Mouse (Mus musculus) frontal cortex, postnatal 10 days (tissue): ENCODE results near the gene Dnm2.
"Not testable (repeated sequence)": the region's sequence is repeated elsewhere in the genome, so short reads cannot be mapped to it uniquely, and the experiment has no call there.

Experiments
- DNase-seq, 2 experiments: peaks; one replicate each; pipeline ENCODE4 v3.0.0; 2022; ENCODE audit warnings: low spot score in 2 of 2, mixed read lengths in 1 of 2

Gene Dnm2

DNA sequence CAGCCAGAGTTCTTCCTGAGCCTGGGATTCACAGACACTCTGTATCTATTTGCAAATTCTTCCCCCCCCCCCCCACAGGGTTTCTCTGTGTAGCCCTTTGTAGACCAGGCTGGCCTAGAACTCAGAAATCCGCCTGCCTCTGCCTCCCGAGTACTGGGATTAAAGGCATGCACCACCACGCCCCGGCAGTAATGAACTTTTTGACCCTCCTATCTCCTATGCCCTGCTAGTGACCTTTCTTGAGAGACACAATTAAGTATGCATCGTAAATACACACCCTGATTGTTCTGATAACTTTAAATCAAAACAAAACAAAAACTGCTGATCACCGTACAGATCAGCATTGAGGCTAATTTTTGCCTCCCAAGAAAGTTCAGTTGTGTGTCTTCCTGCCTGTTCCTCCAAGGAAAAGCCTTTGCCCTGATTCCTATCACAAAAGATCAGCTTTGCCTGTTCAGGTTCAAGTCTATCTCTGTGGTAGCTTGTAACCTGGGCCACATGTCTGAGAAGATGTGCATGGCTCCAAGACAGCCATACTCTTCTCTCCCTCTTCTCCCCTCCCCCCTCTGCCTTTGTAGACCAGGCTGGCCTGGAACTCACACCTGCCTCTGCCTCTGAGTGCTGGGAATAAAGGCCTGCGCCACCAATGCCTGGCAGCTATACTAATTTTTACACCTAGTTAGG lies 31.7 kb downstream of the Dnm2 start:
- DNase-seq, result no peak

DNA sequence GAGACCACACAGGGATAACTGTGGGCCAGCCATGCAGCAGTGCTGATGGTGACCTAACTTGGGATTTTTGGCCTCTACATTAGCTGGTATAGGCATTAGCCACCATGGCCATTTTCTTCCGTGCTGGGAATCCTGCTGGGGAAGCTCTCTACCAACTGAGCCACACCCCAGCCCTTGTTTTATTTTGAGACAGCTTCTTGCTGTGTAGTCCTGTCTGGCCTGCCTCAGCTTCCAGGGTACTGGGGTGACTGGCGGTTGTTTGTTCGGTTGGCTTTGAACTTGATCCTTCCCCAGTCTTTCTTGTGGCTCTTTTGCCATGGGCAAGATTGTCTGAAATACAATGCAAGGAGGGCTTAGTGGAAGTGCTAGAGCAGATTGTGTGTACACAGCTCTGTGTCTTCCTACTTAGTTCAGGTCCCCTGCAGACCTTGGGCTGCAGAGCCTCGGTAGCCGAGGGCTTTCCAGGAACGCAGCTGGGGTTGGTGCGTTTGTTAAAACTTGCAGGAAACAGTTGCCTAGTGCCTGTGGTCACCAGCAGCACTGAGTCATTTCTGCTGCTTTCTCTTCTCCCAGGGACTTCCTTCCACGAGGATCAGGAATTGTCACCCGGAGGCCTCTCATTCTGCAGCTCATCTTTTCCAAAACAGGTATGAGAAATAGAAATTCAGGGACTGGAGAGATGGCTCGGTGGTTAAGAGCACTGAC lies 32.4 kb downstream of the Dnm2 start:
- no peak for DNase-seq

DNA sequence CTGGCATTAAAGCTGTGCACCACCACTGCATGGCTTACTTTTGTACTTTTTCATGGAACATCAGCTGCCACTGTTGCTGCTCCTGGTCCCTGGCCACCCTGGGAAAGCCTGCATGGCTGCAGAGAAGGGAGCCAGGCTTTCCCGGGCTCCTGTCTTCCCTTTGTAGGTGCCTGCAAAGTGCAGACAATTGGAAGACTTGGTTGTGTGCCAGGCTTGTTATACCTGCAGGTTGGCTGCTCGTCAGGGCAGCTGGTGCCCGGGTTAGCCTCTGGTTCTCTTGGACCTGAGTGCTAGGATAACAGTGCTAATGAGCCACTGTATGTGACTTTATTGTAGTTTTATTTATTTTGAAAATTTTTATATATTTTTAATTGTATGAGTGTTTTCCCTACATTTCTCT lies 34.1 kb downstream of the Dnm2 start:
- no peak for DNase-seq

DNA sequence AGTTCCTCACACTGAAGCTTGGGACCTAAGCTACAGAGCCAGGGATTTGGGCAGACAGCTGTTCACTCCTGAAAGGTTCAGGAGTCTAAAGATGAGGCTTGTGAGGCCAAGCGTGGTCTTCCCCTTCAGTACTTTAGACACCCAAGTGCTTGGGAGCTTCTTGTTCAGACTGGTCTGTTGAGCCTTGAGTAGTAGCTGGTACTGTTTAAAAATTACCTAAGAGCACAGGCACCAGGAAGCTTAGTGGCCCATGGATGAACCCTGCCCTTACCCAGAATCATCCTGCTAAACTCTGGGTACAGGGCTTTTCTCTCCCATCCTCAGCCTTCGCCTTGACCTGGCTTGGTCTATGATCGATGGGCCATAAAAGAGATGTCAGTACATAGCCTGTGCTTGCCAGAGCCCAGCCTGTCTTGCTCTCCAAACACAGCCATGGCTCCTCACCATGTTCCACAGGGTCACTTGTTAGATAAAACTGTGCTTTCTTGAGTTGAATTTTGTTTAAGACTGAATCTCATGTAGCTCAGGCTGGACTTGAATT lies 35.8 kb downstream of the Dnm2 start:
- DNase-seq, result no peak

DNA sequence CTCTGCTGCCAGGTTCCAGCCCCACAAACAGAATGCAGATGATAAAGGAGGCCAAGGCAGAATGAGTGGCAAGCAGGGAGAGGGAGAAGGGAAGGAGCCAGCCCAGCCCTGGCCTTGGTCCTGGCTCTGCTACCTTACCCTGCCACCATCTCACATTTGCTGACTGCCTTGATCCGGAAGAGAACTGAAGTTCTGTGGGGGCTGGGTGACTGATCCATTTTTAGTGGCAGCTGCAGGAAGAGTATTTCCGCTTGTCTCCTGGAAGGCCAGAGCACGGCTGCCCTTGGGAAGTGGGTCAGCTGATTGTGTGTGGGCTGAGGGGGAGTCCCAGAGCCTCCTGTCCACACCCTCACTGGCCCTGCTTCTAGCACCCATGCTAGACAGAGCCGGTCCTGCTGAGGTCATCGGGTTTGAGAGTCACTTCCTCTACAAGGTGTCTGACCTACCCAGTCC lies 38.5 kb downstream of the Dnm2 start:
- peak; percentile 31 to 41 for DNase-seq

DNA sequence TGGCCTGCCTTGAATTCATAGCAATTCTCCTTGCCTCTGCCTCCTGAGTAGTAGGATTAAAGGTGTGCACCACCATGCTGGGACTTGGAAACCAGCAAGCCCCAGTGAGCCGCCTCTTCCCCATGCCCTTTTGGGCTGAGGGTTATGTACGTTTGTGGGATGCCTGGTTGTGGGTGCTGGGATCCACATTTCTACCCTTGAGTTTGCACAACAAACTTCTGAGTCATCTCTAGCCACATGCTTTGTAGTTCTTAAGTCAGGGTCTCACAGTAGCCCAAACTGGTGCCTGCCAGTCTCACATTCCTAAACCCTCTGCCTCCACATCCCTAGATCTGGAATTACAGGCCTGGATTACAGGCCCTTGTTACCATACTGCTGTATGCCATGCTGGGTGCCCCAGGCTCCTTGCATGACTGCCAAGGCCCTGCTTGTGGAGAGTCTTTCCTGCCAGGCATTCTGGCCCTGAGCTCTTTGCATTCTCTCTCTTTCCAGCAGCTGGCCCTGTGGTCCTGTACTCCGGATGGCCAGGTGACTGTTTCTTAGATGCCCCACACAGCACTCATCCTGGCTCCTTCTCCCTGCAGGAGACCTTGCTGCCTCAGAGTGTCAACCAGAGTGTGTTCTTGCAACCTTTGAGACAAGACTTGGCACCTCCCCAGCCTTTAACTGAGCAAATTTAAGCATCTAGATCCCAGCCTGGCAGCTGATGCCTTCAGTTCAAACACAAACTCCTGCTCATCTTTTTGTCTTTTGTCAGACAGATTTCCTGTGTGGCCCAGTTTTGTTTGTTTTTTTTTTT lies 39.3 kb downstream of the Dnm2 start:
- DNase-seq, result no peak

DNA sequence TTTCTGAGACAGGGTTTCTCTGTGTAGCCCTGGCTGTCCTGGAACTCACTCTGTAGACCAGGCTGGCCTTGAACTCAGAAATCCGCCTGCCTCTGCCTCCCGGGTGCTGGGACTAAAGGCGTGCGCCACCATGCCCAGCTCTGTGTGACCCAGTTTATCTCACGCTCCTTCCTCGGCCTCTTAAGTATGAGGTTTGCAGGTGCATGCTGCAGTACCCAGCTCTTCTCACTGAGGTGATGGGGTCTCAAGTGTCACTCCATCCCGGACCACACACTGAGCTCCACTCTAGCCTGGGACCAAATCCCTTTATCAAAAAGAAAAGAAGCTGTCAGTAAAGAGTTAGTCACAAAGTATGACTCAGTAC lies 39.8 kb downstream of the Dnm2 start:
- not testable (repeated sequence) for DNase-seq

DNA sequence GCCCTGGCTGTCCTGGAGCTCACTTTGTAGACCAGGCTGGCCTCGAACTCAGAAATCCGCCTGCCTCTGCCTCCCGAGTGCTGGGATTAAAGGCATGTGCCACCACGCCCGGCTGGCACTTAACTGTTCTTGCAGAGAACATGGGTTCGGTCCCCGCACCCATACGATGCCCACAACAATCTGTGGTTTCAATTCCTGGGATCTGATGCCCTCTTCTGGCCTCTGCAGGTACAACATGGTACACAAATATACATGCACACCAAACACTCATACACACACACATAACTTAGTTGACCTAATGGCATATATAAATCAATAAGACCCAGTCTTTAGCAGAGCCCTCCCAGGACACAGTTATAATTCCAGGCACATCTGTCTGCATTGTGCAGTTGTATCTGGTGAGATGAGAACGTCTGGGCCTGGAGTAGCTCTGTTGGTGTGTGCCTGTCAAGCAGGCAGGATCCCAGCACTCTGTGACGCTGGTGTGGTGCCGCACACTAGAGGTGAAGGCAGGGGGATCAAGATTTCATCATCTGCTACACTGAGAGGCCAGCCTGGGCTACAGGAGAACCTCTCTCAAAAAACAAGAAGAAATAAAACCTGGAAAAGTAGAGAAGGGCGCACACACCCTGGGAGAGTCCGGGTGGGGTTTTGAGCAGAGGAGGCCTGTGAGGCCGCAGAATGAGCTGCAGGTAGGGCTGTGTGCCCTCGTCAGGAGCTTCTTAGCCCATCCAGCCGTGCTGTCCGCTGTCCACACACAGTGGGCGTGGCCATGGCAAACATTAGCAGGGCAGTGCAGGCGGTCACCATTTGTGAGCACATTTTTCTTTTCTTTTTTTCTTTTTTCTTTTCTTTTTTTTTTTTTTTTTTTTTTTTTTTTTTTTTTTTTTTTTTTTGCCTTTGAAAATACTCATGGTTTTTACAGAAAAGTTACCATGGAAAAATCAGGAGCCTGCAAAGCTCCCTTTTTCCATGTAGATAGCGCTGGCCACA lies 44.6 kb downstream of the Dnm2 start:
- DNase-seq, result no peak

DNA sequence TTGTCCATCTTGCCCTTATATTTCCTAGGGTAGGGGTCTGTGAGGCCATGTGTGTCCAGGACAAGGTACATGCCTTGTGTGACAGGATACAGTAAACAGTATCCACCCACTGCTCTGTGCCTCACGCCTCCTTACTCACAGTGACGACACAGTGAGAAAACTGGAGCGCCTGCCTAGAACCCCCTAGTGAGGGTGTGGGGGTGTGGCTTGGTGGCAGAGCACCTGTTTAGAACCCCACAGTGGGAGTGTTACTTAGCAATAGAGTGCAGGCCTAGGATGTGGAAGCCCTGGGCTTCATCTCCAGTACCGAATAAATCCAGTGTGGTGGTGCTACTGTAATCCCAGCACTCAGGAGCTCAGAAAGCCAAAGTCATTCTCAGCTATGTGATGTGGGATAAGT lies 48.2 kb downstream of the Dnm2 start:
- no peak for DNase-seq

DNA sequence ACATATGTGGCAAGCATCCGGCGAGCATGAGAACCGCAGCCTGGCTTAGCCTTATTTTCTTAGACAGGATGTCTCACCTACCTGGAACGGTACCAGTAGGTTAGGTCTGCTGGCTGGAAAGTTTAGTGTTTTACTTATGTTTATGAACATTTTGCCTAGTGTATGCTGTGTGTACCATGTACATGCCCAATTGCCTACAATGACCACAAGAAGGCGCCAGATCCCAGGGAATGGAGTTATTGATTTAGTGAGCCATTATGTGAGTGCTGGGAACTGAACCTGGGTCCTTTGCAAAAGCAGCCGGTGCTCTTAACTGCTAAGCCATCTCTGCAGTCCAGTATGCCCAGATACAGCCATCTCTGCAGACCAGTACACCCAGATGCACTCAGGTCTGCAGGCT lies 53.0 kb downstream of the Dnm2 start:
- DNase-seq, result no peak

DNA sequence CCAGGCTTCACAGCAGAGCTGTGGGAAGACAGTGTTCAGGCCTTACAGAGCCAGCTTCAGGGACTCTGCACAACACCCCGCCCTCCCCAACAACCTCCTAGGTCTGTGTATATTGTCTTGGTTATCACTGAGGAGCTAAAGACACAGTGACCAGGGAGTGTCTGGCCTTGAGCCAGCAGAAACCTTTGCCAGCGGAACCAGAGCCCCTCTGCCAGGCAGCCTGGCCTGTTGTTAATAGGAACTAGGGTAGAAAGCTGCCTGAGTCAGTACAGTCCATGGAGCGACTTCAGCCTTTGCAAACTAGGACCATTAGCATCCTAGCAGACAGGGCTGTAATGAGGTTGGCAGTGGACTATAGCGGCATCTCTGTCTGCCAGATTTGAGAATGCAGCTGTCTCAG lies 59.4 kb downstream of the Dnm2 start:
- DNase-seq, result no peak

DNA sequence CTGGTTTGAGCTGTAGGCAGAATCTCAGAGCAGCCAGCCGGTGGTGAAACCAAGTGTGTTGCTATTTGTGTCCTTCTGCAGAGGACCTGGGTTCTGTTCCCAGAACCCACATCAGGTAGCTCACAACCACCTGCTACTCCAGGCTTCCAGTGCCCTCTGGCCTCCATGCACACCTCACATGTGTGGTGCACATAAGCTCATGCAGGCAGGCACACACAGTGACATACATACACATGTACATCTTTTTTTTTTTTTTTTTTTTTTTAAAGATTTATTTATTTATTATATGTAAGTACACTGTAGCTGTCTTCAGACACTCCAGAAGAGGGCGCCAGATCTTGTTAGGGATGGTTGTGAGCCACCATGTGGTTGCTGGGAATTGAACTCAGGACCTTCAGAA lies 63.5 kb downstream of the Dnm2 start:
- not testable (repeated sequence) for DNase-seq

DNA sequence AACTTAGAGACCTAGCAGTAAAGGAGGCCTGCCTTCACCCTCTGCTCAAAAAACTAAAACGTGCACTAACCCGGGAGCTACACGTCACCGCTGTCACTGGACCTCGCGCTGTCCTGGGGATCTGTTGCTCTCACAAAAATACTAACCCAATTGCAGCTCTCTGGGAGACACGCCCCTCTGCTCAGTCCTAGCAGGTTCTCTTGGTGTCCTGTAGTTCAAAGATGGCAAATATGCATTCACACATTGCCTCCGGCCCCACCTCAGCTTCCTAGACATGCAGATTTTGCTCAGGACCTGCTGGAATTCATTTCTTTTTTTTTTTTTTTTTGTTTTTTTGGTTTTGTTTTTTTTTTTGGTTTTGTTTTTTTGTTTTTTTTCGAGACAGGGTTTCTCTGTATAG lies 66.0 kb downstream of the Dnm2 start:
- DNase-seq, result no peak

DNA sequence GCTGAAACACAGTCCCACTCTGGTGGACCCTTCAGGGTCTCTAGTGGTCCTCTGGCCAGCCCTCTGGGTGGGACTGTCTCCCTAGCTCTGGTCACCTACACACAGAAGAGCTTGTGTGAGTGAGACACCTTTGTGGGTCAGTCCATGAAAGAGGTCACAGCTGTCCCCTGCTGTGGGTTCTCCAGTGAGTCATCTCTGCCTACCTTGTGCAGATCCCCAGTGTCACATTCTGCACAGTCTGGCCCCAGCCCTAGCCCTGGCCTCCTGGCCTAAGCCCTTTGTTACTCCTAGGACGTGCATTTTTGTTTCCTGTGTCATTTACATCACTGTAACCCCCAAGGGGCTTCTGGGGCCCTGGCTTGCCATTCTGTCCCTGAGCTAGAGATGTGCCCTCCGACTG lies 69.2 kb downstream of the Dnm2 start:
- no peak for DNase-seq

DNA sequence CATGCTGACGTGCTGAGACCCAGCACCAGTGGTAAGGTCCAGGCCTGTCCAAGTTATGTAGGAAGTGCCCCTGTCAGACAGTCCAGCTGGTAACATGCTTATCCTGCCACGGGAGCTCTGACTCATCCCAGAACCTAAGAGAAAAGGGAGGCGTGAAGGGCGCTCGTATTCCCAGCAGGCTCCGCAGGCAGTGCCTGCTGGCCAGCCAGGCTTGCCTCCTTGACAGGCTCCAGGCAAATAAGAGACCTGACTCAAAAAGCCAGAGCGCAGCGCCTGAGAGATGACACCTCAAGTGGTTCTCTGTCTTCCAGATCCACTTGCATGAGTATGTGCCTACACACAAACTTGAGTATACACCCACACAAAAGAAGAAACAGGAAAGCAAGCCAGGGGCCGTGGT lies 70.0 kb downstream of the Dnm2 start:
- DNase-seq, result no peak

DNA sequence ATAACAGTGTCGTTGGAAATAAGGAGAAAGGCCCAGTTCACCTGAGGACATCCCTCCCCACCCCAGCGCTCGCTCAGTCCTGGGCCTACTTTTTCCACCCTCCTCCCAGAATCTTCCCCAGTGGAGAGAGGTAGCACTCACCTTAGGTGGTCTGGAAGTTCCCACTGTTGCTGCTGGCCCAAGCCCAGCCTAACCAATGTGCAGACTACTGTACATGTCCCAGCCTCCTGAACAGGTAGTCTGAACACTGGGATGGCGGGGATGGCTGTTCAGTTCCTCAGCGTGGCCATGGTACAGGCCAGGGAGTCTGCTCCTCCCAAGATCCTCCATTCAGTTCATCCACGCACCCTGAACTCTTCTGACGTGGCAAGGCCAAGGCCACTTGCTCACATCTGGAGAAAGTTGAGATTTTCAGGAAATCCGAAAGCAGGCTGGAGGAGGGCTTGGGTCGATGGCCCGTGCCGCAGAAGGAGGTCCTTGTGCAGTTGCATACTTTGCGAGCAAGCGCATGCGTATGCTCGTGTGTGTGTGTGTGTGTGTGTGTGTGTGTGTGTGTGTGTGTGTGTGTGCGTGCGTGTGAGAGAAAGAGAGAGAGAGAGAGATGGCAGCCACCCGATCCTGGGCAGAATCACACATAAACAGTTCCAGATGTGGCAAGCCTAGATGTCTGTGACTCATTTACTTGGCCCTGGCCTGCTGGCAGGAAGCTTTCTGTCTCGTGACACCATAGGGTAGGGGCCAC lies 71.8 kb downstream of the Dnm2 start:
- no peak for DNase-seq

DNA sequence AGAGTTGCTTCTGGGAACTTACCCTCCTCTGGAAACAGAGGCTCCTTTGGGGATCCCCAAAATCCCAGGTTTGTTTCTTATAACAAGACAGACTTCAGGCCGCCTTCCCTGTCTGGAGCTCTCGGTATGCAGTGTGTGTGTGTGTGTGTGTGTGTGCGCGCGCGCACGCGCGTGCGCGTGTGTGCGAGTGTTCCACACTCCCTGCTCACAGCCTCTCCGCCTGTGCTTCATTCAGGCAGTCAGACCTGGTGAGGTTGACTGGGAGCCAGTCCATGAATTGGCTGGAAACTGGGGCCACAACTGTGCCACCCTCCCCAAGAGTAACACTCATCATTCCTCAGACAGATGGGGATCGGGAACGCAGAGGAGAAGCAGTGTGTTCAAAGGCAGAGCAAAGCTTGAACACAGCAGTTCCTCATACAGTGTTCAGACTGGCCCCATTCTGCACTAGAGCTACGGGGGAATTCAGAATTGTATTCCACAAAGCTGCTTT lies 72.4 kb downstream of the Dnm2 start:
- DNase-seq, result no peak

DNA sequence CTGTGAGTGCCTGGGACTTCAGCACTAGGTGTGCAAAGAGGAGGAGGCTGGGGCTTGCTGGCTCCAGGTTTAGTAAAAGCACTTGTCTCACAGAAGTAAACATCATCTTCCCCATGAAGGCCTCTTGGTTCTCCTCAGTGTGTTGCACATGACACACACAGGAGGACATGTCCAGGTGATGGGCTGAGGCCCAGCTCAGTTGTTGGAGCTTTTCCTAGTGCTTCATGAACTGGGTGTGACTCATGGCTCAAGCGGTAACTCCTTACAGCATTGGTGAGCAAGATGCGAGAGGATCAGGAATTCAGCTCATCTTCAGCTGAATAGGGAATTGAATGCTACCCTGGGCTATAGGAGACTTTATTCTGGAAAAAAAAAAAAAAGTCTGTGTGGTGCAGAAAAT lies 73.0 kb downstream of the Dnm2 start:
- DNase-seq, result no peak

DNA sequence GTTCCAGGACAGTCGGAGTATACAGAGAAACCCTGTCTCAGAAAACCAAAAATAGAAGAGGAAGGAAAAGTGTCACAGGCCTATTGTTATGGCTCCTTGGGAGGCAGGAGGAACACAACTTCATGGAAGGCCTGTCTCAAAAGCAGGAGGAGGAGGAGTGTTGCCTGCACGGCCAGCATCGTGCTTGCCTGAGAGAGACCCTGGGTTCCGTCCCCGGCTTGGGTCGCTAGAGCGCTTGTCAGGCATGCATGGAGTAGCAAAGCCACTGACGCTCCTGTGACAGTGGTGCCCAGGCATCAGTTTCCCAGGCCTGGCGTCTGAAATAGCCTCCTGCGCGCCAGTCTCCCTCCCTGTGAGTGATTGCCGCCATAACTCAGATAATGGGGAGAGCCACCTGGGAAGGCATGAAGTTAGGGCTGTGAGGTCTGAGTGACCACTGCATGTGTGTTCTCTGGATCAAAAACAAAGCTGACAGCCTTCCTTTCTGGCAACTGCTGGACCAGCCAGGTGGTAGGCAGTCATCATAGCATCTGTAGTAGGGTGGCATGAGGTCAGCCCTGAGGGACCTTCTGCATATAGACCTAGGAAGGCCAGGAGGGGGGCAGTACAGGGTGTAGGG lies 73.7 kb downstream of the Dnm2 start:
- no peak for DNase-seq

DNA sequence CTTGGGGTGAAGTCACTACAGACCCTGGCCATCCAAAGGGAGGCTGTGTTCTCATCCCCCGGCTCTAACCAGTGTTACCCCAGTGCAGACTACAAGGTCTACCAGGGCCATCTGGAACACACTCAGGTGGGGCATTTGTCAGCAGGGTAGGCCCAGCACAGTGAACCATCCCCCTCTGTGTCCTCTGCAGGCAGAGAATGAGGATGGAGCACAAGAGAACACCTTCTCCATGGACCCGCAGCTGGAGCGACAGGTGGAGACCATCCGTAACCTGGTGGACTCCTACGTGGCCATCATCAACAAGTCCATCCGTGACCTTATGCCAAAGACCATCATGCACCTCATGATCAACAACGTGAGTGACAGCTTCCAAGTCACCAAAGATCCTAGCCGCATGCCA lies 78.6 kb downstream of the Dnm2 start:
- DNase-seq, result no peak
